Mouse (Mus musculus) thymus, postnatal 14 days (tissue): ENCODE results near the gene BC005624.
A peak's percentile ranks its signal among the peaks of the same experiment; 100 is the strongest.

Source experiments
- DNase-seq: peaks from one replicate; pipeline ENCODE4 v3.0.0; 2021

BC005624 gene

DNA sequence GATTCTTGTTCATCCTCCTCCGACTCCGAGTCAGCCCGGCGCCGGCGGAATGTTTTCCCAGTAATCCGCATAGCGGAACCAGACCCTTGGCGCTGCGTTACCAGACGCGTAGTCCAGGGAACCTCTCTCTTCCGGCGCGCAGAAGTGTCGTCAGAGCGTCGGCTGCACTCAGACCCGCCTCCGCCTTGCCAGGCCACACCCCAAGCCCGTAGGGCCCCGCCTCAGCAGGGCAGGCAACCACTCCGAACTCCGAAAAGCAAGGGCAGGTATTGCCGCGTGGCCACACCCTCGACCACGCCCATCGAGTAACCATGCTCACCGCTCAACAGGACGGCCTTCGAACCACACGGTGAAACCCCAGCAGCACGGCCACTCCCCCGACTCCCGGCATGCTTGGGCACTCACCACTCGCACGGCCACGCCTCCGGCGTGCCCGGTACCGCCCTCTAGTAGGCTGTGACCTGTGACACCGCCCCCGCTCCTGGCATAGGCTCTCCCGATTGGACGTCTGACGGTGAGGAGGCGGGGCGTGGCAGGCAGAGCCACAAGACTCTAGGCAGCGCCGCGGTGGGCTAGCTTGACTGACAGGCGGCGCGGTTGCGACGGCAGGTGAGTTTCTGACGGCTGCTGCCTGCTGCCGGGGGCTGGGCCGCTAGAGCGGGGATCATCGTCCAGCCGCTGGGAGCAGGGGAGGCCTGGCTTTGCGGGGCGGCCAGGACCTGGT lies at the start of gene BC005624, which contains the start of gene Usp20:
Gene BC005624 (minus strand): TSS at position 412 of the 724 bp plus-strand sequence.
Gene Usp20 (plus strand): TSS at position 490 of the 724 bp plus-strand sequence.
- DNase-seq: peak; percentile 100

DNA sequence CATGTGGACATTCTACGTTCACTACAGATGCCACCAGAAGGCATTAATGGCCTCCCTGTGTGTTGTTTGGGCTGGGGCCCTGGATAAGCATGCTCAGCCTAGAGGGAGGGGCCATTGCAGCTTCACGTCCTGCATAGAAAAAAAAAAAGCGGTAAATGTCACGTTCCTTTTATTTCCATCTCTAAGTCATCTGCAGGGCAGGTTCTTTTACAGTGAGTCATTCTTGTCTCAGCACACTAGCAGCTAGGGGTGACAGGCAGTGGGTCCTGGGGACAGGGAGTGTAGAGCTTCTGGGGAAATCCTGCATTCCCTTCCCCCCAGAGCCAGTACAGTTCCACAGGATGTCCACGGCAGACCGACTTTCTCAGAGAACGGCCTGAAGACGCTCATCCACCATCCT lies 44.6 kb upstream of the BC005624 start:
- DNase-seq: no peak

DNA sequence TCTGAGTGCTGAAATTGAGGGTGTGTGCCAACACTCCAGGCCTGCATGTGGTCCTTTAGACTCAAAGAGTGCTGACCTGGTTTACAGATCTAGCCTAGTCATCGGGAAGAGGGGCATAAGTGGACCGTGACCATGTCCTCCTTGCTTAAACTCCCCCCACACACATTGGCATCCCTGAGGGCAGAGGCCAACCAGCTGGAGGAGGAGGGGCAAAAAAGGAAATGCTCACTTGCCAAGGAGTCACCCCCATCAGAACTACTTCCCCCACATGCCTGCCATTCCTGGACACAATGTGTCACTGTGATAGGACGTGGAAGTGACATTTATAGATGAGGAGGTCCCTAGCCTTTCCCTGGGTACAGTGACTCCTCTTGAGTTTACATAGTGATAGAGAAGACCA lies 43.5 kb upstream of the BC005624 start:
- DNase-seq: no peak

DNA sequence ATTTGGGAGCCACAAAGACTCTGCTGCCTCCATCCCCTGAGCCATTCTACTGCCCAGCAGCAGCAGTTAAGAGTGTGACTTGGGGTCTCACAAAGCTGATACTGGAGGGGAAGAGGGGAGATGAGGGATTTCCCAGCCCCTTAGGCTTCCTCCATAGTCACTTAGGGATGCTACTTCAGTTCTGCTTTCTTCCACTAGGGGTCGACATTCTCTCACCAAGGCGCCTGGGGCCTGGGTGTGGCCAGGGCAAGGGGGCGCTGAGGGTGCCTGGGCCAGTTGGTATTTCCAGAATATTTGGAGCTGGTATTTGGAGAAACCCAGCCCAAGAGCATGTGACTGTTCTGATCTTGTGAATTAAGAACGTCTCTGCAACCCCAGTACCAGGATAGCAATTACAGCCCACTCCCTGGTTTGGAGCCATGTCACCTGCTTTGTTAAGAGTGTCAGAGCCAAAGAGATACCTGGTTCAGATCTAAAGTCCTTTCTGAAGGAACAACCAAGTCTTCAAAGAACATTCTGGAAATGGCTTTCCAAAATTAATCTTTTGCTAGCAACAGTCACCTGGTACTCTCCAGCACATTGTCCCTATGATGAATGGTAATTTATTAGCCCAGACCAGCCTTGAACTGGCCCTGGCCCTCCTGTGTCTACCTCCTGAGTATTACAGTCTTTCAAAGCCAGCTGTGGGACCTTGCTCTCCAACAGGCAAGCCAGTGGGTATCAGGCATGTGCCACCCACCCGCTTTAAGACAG lies 42.8 kb upstream of the BC005624 start:
- DNase-seq: peak; percentile 81

DNA sequence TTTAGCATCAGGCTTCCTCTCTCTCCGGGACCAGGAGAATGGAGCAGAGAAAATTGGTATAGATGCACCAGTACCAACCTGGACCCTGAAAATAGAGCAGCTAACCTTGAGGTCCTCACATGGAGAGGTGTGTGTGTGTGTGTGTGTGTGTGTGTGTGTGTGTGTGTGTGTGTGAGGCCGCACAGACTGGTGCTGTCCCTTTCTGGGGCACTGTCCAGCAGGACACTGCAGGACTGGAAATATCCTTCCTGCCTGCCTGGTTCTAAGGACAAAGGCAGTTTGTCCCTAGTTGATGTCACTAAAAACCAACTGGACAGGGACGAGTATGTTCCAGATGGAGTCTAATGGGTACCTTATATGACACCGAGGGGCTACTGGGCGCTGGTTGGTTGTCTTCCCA lies 41.9 kb upstream of the BC005624 start:
- no peak for DNase-seq

DNA sequence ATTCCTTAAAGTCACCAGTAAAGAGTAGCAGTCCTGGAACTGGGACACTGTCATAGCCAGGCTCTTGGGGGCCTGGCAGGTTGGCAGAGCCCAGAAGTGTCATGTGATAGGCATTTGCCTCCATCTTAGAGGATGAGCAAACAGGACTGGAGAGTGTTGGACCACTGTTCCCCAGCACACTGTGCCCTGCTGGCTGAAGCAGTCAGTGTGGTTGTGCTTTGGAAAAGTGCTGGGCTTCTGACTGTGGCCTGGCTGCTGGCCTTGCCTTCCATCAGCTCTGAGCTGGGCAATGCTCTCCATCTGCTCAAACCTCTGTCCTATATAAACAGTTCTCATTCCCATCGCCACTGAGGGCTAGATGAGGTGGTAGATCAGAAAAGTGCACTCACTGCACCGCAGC lies 38.2 kb upstream of the BC005624 start:
- DNase-seq: no peak

DNA sequence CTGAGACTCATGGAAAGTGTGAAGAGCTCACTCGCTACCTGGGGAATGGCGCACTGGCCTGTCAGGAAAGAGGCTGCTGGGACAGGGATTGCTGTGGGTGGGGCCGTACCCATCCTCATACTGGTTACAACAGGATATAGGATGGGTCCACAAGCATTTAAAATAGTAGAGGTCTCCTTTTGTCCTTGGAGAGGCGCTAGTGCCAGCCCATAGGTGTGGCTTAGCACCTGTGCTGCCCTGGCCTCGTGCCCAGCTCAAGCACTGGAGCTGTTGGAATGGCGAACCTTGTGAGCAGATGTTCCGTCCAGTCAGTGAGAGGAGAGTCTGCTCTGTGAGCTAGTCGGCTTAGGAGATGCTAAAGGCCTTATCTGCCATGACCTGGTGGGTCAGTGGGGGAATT lies 37.0 kb upstream of the BC005624 start:
- DNase-seq: no peak

DNA sequence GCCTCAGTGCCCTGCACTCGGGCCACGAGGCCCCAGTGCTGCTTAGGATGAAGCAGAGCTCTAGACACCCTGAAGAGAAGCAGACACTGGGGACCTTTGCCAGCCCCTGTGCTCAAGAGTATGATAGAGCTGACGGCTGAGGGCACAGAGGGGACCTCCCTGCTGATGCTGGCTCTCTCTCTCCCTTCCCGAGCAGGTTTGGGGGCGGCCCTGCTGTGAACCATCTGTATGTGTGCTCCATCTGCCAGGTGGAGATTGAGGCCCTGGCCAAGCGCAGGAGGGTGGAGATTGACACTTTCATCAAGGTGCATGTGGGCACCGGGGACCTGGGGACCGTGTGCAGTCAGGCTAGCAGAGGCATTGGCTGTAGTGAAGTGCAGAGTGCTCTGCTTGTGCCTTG lies 36.5 kb upstream of the BC005624 start:
- DNase-seq: no peak

DNA sequence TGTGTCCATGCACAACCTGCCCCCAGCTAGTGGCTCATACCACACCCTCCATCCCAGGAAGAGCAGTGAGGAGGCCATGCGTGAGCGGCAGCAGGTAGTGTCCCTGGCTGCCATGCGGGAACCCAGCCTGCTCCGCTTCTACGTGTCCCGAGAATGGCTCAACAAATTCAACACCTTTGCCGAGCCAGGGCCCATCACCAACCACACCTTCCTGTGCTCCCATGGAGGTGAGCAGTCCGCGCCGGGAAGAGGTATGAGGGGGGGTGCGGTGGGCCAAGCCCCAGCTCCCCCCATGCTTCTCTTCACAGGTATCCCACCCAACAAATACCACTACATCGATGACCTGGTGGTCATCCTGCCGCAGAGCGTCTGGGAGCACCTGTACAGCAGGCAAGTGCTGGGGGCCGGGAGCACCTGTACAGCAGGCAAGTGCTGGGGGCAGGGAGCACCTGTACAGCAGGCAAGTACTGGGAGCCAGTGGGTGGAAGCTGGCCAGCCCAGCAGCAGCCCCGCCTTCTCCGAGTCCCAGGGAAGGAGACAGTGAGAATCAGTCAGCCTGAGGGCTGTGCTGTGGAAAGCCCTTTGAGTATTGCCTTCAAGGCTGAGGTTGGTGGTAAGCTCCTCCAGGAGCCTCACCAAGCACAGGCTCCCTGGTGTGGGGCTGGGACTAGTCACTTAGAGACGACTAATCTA lies 35.8 kb upstream of the BC005624 start:
- no peak for DNase-seq

DNA sequence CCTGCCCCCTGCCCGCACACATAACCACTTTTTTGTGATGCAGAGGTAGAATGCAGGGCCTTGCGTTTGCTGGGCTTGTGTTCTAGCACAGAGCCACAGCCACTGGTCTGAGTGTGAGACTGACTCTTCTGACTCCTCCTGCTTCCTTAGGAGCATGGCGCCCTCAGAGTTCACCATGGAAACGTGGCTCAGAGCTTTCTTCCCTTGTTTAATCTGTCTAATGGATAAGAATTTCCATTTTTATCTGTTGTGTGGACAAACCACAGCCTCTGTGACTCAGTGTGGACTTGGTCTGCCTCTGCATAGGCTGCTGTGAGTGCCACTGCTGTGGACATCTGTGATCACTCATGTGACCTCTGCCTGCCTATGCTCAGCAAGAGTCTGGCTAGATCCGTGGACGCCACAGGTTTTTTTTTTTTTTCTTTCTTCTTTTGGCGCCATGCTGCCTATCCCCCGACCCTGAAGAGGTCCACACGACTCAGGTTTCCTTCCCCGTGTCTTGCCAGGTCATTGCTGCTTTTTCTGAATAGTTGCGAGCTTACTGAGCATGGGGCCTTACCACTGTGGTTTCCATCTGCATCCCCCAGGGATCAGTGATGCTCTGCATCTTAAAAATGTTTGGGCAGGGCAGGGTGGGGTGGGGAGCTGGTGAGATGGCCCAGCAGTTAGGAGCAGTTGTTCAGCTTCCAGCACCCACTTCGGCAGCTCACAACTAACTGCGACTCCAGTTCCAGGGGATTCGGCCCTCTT lies 31.5 kb upstream of the BC005624 start:
- no peak for DNase-seq

DNA sequence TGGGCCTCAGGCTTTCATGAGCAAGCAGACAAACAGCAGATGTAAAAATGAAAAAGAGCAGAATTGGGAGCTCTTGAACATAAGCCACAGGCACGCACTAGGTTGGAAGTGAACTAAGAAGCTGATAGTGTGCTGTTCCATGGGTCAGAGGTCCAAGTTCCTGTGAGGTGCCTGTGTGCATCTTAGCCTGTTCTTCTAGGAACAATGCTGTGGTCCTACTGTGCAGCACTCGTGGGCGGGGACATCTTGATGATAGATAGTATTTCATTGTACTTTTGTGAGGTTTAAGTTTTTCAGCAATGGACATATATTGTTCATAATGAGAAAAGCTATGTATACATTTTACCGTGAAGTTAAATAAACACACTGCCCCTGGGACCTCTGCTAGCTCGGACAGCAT lies 25.2 kb upstream of the BC005624 start:
- DNase-seq: no peak

DNA sequence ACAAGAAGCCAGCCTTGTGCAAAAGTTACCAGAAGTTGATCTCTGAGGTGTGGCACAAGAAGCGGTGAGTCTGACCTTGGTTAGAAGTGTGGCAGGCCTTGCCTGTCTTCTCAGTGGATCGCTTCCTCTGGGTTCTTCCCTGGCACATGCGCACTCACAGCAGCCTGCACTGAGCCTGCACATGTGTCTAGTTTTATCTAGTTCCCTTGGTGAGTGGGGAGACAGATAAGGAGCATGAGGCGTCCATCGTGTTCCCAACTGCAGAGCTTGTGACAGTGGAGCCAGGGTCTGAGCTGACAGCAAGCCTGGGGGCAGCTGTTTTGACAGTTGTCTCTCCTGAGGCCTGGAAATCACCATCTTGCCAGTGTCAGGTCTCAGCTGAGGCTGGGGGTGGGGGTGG lies 24.4 kb upstream of the BC005624 start:
- peak; percentile 26 for DNase-seq

DNA sequence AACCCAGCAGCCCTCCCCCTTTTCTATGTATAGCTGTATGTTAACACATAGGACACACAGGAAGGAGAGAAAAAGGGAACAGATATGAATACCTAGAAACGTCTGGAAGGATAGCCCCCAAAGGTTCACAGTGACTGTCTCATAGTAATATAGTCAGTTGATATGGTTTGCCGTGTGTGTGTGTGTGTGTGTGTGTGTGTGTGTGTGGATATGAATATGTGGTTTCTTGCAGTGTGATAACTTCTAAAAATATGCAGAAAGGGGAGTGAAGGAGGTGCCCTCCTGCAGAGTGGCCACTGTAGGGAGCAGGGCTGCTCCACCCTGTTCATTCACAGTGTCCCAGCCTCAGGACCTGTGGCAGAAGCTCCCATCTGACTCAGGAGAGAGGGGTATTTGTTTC lies 23.5 kb upstream of the BC005624 start:
- no peak for DNase-seq

DNA sequence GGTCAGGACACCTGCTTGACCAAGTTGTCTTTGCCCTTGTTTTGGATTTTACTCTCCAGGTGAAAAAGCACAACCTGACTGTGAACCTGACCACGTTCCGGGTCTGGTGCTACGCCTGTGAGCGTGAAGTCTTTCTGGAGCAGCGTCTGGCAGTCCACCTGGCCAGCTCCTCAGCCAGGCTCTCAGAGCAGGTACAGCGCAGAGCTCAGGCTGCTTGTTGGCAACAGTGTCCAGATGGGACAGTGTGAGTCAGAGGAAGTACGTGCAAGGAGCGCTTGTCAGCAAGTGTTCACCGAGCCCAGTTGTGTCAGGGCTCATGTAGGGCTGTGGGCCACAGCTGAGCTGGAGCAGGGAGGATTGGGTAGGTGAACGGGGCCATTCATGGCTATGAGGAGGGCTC lies 20.9 kb upstream of the BC005624 start:
- DNase-seq: no peak

DNA sequence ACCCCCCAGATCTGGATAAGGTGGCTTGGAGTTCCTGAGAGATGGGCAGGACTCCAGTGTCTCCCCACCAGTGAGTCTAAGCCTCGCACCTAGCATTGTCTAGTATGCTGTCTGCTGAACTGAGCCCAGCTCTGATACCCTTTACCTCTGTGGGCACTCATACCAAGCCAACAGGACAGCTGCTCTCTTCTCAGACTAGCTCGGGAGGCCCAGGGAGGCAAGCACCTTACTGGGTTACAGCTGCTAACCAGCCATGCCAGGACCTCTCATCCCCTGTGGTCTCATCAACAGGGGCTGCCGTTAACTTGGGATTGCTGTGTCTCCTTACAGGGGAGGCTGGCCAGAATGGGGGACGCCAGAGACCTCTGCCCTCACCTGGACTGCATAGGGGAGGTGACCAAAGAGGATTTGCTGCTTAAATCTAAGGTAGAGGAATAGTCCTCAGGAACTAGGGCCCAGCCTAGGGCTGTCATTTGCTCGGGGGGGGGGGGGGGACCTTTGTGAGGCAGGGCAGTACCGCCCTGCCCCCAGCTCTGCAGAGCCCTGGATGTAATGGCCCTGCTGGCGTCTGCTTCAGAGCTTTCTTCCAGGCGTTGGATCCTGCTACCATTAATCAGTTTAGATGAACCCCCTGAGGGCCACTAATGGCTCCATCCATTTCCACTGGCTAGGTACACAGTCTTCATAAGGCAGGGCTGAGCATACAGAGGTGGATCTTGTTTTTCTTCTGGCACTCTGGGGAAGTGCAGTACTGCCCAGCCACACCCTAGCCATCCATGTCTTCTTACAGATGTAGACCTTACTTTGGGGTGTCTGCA lies 16.7 kb upstream of the BC005624 start:
- no peak for DNase-seq

DNA sequence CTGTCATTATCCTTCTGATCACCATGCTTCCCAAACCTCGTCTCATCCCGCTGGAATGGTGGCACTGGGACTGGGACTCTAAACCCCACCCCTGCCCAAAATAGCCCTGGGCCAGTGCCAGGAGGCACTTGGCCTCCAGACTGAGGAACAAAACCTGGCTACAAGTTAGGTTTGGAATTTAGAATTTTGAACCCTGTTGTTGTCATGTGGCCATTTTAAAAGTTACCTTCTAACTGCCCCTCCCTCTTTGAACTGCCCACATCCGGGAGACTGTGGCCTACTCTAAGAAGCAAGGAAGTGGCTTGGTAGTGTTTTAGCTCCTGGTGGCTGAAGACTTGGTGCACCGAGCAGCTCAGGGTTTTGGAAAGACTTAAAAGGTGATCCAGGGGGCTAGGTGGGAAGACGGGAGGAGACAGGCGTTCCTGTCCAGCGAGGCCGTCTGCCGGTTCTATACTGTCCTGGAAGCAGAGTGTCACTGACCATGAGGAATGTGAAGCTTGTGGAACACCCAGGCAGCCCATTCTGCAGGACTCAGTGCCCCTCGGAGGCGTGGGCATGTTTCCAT lies 13.5 kb upstream of the BC005624 start:
- no peak for DNase-seq

DNA sequence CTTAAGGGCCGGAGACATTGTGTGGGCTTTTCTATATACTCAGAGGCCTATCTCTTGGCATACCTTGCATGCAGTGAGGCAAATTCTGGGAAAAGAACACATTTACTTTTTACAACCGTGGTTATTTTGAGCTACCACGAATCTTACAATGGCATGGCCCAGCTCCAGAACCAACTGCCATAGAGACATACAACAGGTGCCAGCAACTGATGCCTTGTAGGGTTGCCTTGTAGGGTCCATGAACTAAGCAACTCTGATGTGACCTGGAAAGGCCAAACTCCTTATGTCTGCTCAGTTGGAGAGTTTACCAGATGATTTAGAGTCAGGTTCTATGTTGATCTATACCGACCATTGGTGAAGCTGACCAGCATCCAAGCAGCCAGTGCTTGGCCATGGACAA lies 12.9 kb upstream of the BC005624 start:
- DNase-seq: no peak

DNA sequence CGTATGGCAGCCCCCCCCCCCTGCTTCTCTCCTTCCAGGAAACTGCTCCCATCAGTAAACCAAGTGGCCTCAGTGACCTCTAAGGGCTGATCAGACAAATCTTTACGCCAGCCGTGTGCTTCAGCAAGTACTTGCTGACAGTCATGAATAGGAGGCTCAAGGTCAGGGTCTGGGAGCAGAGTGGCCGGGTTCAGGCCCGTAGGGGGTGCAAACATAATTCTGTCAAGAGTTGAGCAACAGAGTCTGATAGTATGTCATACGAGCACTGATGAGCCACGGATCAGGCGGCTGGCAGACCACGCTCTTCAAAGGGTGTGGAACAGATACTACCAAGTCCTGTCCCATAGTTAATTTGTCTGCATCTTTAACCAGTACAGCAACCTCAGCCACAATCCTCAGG lies 8.2 kb upstream of the BC005624 start:
- no peak for DNase-seq

DNA sequence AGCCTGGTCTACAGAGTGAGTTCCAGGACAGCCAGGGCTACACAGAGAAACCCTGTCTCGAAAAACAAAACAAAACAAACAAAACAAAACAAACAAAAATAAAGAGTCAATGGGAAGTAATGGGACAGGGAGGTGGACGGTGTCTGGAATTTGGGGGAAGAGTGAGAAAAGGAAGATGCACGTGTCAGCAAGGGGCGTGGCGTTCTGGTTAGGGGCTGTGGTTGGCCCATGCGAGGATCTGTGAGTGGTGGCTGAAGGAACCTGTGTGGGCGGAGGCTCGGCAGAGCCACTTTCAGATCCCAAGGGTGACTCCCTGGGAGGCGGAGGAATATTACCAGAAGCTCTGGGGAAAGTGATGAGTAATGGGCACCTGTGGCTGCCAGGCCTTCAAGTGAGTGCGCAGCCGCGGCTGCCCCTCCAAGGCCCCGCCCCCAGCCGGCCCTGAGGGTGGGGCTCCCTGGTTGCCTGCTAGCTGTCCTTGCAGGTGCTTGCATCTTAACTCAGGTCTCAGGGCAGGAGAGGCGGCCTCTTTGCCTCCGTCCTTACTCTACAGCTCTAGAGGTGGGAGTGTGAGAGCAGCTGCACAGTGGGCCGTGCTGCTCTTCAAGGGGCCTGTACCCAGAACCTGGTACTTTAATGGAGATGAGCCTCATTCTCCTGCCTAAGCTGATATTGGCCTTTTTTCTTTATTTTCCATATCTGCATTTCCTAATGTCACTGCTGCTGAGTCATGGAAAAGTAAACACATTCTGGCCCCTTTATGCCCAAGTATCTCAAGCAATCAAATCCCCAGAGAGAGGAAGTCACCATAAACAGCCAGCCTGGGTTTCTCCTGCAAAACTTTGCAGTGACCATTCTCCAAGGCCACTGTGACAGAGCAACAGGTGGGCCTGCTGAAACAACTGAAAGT lies 3.4 kb upstream of the BC005624 start:
- peak; percentile 71 for DNase-seq

DNA sequence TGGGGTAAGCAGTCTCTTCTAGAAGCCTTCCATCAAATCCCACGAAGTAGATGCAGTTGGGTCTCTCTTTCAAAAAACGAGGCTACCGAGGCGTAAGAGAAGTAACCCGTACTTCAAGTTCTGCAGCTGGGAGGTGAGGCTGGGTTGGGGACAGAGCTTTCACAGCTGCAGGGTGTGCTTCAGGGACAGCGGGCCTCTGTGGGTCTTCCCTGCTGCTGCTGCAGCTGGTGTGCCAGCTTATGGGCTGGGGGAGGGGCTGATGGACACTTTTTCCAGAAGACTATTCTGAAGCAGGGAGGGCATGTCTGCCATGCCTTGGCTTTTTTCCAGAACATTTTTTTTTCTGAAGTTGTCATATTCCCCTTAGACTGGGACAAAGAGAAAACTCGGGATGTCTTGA lies 1.0 kb upstream of the BC005624 start:
- peak; percentile 33 for DNase-seq
